Mouse (Mus musculus) gastrocnemius, postnatal 10 days (tissue): ENCODE results near the gene Nfat5. TPM values are rescaled to one million over a fixed set of nuclear protein-coding genes. Genes with fewer than 3 reads are reported as not detected.

Source experiments
- DNase-seq: peaks from one replicate; pipeline ENCODE4 v3.0.0; 2021; ENCODE audit warnings: mixed read lengths
- total RNA-seq, 2 experiments: library from RNA; stranded (reverse); gene quantifications; 2 replicates each; pipeline ENCODE4 v1.2.3; 2021

Gene Nfat5
- total RNA-seq, 2 experiments from 2014 or later: 23.2 to 32.7 TPM

DNA sequence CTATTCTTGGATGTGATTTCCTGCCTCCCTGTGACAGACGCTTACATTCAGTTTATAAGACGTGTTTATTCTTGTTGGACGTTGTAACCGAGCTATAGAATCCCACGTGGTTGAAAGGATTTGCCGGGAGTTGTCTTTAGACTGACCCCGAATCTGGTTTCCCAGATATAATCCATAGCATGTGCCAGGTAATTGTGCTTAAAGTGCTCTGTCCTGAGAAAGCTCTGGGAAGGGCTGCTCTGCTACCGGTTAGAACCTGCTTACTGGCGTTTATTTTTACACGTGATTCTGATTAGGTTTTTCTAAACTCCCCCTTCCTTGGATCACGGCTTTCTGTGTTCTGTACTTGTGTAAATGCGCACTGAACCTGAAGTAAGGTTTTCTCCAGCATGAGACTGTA is 104.4 kb downstream of the Nfat5 start:
- DNase-seq: no peak

DNA sequence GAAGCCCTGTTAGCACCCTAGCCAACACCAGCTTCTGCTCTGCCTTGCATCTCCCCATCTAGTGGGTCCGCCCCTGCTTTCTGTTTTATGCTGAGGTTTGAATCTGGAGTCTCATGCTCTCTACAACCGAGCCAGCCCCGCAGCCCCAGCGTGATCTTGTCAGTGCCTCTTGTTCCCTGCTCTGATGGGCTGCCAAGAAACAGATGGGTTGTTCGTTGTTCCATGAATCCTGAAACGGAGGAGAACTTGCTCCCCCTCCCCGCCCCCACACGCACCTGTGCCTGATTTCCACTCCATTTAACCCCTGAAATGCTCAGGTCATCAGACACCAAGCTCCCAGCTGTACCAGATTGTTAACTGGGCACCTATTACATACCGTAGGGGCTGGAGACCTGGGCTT is 106.2 kb downstream of the Nfat5 start:
- no peak for DNase-seq

DNA sequence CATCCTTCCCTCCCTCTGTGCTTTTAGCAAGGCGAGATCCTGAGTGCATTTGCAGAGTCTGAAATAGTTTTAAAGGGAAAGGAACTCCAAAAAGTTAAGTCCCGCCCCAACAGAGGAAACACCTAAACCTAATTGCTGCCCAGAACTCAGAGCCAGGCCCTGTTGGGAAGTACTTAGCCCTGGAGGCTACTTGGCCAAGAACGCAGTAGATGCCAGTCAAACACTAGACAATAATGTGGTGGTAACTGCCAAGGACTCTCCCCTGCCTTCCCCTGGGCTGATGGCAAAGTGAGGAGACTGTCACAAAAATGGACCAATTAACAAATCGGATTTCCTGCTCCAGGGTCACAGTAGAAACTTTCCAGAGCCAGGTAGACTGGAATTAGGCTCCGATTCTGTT is 108.6 kb downstream of the Nfat5 start:
- DNase-seq: no peak

DNA sequence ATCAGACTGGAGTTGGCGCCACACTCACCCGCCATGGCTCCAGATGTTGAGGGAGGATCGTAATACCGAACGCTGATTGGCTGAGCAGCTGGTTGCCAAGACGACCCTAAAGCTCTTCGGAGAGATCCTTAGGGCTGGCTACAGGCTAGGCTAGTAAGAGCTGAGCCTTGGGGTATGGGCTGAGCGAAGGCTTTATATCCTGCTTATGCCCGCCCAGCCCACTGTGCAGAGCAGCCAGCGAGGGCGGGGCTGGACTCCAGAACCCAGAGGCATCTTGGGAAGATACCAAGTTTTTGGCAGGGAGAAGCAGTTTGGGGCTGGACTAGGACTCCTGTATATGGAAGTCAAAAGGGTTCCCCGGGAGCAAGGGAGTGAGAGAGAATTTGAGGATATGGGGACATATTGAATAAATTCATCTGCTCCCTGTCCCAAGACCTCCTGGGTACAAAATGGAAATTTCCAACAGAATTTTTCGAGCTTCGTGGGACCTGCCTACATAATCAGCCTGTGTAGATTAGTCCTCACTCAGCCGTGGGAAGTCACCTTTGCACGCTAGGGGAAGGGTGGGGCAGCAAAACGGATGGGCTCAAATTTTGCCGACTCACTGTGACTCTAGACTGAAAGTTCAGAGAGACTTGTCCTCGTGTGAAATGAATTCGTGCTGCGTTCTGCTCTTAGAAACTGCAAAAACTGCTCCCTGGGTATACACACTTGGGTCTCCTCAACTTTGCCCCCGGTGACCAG is 109.9 kb downstream of the Nfat5 start, which contains the start of gene Nqo1:
Gene Nqo1 (minus strand): TSS at position 169 of the 744 bp plus-strand sequence.
- peak; percentile 70 for DNase-seq

DNA sequence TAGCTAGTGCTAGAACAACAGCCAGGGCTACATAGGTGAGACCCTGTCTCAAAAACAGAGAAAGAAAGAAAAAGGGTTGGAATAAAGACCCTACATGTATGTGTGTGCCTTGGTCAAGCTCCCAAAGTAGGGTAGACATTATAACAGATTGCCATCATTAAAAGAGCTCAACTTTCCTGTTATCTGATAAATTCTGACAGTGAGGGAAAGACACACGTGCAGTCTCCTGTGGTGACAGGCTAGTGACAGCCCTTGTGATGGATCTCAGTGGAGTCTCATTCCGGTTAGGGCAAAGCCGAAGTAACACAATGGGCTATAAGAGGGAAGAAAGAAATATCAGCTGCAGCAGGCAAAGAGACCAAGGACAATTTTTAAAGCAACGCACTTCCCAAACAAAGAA is 110.8 kb downstream of the Nfat5 start:
- no peak for DNase-seq

DNA sequence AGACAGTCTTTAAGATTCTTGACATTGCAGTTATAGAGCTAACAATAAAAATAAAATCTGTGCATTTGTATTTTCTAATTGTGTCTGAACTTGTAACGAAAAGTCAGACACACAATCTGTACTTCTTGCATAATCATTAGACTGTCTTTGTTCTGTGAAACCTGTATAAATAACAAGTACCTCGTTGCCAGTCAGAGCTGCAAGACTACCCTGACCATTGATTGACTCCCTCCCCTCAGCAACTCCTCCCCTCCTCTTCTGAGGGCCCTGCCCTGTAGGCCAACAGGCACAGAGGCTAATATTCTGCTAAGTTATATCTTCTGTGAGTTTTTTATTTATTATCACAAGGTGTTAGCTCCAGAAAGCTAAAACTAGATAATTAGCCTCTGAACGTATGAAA is 112.7 kb downstream of the Nfat5 start:
- no peak for DNase-seq

DNA sequence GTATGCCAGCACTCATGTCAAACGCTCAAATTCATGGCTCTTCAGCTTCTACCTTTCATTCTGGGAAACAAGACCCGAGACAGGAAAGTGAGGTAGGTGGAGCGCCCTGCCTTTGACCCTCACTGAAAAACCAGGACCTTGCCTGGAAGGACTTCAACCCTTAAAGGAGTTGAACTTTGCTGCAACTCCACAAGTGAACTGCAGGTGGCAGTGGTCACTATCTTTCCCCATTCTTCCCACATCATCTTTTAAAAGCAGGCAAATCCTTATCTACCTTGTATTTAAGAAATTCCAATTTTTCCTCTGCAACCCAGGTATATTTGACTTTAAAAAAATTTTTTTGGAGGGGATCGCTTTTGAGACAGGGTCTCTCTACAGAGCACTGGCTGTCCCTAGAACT is 118.1 kb downstream of the Nfat5 start:
- DNase-seq: no peak

DNA sequence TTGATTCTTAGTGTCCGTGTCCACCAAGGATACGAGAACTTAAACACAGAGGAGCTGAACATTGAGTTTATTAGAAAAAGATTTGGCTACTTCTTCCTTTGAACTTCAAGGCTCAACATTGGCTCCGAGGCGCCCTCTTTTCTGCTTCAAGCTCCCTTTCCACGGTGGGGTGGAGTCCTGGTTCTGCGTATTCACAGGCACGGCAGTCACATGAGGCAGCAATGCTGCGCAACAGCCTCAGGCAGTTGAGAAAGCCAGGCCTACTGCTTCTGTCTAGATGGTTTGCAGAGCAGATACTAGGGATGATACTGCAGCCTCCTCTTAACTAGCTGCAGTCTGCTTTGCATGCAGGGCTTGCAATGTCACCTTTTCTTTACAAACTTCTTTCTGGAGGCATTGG is 119.3 kb downstream of the Nfat5 start:
- DNase-seq: no peak

DNA sequence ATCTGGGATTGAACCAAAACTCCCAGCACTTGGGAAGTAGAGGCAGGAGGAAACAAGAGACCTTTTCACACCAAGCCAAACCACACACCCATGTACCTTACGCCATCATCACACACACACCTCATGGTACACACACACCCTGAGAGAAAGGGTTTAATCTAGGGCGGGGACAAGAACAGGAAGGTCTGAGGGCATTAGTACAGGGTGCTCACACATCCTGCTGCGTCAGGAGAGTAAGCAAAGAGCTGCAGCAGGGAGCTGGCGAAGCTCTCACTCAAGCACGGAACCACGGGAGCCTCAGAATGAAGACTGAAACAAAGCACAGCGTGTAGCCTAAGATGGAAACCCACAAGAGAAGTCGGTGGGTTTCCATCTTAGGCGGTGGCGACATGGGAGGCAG is 120.6 kb downstream of the Nfat5 start:
- no peak for DNase-seq

DNA sequence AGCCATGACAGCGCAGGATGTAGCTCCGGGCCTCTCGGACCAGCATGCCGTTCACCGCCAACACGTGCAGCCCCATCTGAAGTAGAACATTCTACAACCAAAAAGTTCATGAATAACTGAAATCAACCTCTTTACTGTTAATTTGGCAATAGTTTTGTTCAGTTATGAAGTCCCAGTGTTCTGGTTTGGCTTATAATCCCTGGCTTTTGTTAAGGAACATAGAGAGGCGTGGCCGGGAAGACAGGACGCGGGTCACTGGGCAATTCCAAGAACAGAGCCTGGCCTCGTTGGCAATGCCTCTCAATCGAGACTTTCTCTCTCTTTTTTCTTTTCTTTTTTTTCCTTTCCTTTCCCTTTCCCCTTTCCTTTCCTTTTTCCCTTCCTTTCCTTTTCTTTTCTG is 123.7 kb downstream of the Nfat5 start:
- no peak for DNase-seq

DNA sequence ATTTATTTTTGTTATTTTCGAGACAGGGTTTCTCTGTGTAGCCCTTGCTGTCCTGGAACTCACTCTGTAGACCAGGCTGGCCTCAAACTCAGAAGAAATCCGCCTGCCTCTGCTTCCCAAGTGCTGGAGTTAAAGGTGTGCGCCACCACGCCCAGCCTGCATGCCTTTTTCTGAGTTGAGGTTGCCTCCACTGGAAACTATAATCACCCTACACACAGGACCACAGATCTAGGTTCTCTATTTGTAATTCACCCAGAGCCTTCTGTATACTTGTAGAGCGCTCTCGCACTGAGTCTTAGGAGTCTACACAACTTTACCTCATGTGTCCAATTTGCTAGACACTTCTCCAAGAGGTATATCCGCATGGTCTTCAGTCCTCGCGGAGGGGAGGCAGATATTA is 130.9 kb downstream of the Nfat5 start:
- DNase-seq: no peak

DNA sequence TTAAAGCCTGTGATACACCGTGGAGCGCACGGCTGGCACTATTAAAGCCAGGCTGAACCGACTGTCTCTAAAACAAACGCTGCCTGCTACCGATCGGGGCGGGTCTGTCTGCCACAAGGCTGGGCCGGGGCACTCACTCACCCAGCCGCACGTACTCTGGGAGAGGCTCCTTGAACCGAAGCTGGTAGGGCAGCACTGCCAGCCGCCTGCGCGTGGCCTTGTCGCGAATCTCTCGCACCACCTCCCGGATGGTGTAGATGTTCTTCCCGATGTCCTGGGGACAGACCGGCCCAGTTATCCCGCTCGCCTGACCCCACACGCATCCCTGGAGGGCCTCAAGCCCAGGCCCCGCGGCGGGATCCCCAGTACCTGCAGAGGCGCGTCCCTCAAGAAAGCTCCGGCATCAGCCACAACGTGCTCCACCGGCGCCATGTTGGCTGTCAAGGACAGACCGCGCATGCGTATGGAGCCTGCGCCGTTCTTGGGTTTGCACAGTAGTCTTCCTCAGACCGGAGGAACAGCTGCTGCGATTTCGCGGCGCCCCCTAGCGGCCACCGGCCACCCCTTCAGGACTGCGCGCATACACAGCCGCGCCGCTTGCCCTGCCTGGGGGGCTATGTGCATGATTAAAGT is 131.4 kb downstream of the Nfat5 start, which contains the start of gene Nob1:
Gene Nob1 (minus strand): TSS at position 455 of the 633 bp plus-strand sequence.
- peak; percentile 99 for DNase-seq

DNA sequence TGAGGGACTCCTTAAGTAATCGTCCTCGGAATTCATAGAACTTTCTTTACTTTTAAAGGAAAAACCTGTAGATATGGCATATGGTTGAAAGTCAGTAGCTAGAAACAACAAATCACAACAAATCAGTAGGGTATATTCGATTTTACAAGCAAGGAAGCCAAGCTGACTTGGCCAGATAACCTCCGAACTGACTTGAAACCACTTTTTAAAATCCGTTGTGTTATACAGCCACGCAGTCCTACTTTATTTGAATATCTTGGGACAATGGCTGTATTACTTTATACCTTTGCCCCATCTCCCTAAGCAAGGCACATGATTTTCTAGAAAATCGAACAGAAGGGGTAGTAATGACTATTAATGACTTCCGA is 131.9 kb downstream of the Nfat5 start:
- DNase-seq: no peak

Other genes with a start within 250 kb of the Nfat5 start
- gene Pdf, start 244.9 kb upstream of the Nfat5 start, total RNA-seq: 10 to 100 TPM; 29.0 to 35.5 TPM
- 10 to 100 TPM; 15.8 to 17.4 TPM for gene Cog8, start 236.8 kb upstream of the Nfat5 start, total RNA-seq
- gene Nip7, start 236.6 kb upstream of the Nfat5 start, total RNA-seq: 10 to 100 TPM; 34.1 TPM
- not detected for gene Tmed6, start 227.8 kb upstream of the Nfat5 start, total RNA-seq
- gene Terf2, start 196.9 kb upstream of the Nfat5 start, total RNA-seq: 10 to 100 TPM; 15.0 to 22.1 TPM
- 10 to 100 TPM; 29.4 to 32.5 TPM for gene Cyb5b, start 142.8 kb upstream of the Nfat5 start, total RNA-seq
- gene Nqo1, start 109.7 kb downstream of the Nfat5 start, total RNA-seq: 1 to 10 TPM; 2.9 to 3.4 TPM
- 10 to 100 TPM; 21.2 to 22.5 TPM for gene Nob1, start 131.6 kb downstream of the Nfat5 start, total RNA-seq
- gene Wwp2, start 142.9 kb downstream of the Nfat5 start, total RNA-seq: 10 to 100 TPM; 15.2 to 23.4 TPM